Mouse (Mus musculus) lung, postnatal 0 days (tissue): ENCODE measurements around the gene Tmem95. TPM values are rescaled to one million over a fixed set of nuclear protein-coding genes. Genes with fewer than 3 reads are reported as not detected.

Source experiments
- ATAC-seq: fragments of 200-750 bp; cut with Nextera tagmentation; 2 replicates; pipeline ENCODE4 v1.8.0; 2017; ENCODE audit warnings: moderate library complexity
- DNase-seq: peaks from one replicate; pipeline ENCODE4 v3.0.0-alpha.2; 2016; ENCODE audit warnings: low spot score
- H3K27ac ChIP-seq: fragments of 300-500 bp; sonication (generic); 2 replicates; pipeline ENCODE4 v1.5.1; 2014; ENCODE audit warnings: antibody characterized with exemption, mild to moderate bottlenecking, low read length, mixed read lengths
- H3K27me3 ChIP-seq: fragments of 300-500 bp; sonication (generic); replicated peaks from 2 replicates; pipeline ENCODE4 v1.6.1; 2014; ENCODE audit warnings: low read length, mixed read lengths; ENCODE audit not compliant: insufficient read depth
- H3K36me3 ChIP-seq: fragments of 300-500 bp; sonication (generic); 2 replicates; pipeline ENCODE4 v1.6.1; 2014; ENCODE audit warnings: low read length, mixed read lengths; ENCODE audit not compliant: insufficient read depth
- H3K4me1 ChIP-seq: fragments of 300-500 bp; sonication (generic); 2 replicates; pipeline ENCODE4 v1.6.1; 2014; ENCODE audit warnings: antibody characterized with exemption, low read depth, low read length, mixed read lengths; ENCODE audit not compliant: insufficient read depth
- H3K4me2 ChIP-seq: fragments of 300-500 bp; sonication (generic); replicated peaks from 2 replicates; pipeline ENCODE4 v1.6.1; 2014; ENCODE audit warnings: low read depth, mild to moderate bottlenecking, low read length, moderate library complexity, mixed read lengths
- H3K4me3 ChIP-seq: fragments of 300-500 bp; sonication (generic); 2 replicates; pipeline ENCODE4 v1.5.1; 2014; ENCODE audit warnings: low read depth, low read length
- H3K9ac ChIP-seq: fragments of 300-500 bp; sonication (generic); replicated peaks from 2 replicates; pipeline ENCODE4 v1.6.1; 2014; ENCODE audit warnings: low read depth, mild to moderate bottlenecking
- H3K9me3 ChIP-seq: fragments of 300-500 bp; sonication (generic); 2 replicates; pipeline ENCODE4 v1.6.1; 2016; ENCODE audit warnings: low read length, mixed read lengths
- CTCF ChIP-seq: IDR thresholded peaks from 2 replicates; pipeline ENCODE4 v1.5.1; 2016; ENCODE audit warnings: antibody characterized with exemption, mild to moderate bottlenecking
- EP300 ChIP-seq: IDR thresholded peaks from 2 replicates; pipeline ENCODE4 v1.6.1; 2016; ENCODE audit warnings: antibody characterized with exemption, mild to moderate bottlenecking, control low read depth
- WGBS: fragments of 180-500 bp; shearing (Covaris S2); extraction: QIAGEN DNeasy Blood & Tissue Kit; methylation state at CpG from one replicate; pipeline ENCODE4 v1.1.7; 2014; 5-methylcytosine and 5-hydroxymethylcytosine counted together
- polyA plus RNA-seq: library from polyadenylated mRNA; unstranded; fragments of >200 nt; fragmentation: Nextera tagmentation; extraction: Ambion mirVana; gene quantifications from 2 replicates; pipeline ENCODE4 v1.2.1, GENCODE M21; 2015

The Tmem95 gene
- polyA plus RNA-seq, 1 experiment from 2014 or later, result not detected

DNA sequence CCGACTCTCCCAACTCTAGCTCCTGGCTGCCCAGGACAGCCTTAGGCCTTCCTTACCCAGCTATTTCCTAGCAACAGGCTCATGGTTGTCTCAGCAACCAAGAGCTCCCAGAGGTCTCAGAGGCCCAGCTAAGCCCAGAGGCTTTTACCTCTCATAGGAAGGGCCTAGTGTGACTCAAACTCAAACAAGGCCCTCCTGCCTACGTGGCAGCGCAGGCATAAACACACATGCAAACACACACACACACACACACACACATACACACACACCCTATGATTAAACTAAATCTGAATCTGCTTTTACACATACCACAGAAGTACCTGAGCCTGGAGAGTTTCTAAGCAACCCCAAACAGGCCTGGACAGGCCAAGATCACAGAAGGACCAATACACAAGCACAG, 581 bp upstream of the Tmem95 start:
- no peak overlapping the region for H3K27ac ChIP-seq
- H3K4me2 ChIP-seq, result no peak overlapping the region
- H3K4me3 ChIP-seq, result no peak overlapping the region
- H3K36me3 ChIP-seq, result no peaks in the 10 kb centered on the region
- H3K4me1 ChIP-seq, result peaks cover 13% of the 10 kb centered on the region
- TF ChIP-seq EP300 (no peak), CTCF (no peak)
- H3K9me3 ChIP-seq, result no peaks in the 10 kb centered on the region
- WGBS, result 81% methylated on average over 3 of the region's 3 CpGs
- DNase-seq (no peak), ATAC-seq (no peak)
- H3K27me3 ChIP-seq, result no peaks in the 10 kb centered on the region
- no peak overlapping the region for H3K9ac ChIP-seq

- ATAC-seq, result peak; percentile 31
- no peak for TF ChIP-seq EP300
- TF ChIP-seq CTCF, result peak; percentile 95
- no peaks in the 10 kb centered on the region for H3K36me3 ChIP-seq
- peak overlapping the region; percentile 33 for H3K27ac ChIP-seq
- H3K4me2 ChIP-seq, result peak overlapping the region; percentile 34
- H3K4me1 ChIP-seq, result peaks cover 13% of the 10 kb centered on the region
- no peak overlapping the region for H3K4me3 ChIP-seq
- no peaks in the 10 kb centered on the region for H3K9me3 ChIP-seq
- DNase-seq, result peak; percentile 95
- no peaks in the 10 kb centered on the region for H3K27me3 ChIP-seq
- H3K9ac ChIP-seq, result no peak overlapping the region
- 2% methylated on average over 12 of the region's 12 CpGs for WGBS
These were observed 951 bp downstream of the Tmem95 start for GRCm38 (mm10) chr11:69876867-69877266.

GRCm38 (mm10) chr11:69876186-69876585, 1.6 kb downstream of the Tmem95 start:
- no peak overlapping the region; the same call in 1 of the 2 replicates for H3K4me2 ChIP-seq
- no peaks in the 10 kb centered on the region for H3K27me3 ChIP-seq
- peak; percentile 43 for ATAC-seq
- DNase-seq, result peak; percentile 90
- no peak overlapping the region for H3K4me3 ChIP-seq
- H3K36me3 ChIP-seq, result no peaks in the 10 kb centered on the region
- H3K4me1 ChIP-seq, result peaks cover 13% of the 10 kb centered on the region
- no peak overlapping the region for H3K9ac ChIP-seq
- TF ChIP-seq EP300, result peak; percentile 58; the same call in 1 of the 2 replicates
- TF ChIP-seq CTCF, result peak; percentile 44
- 12% methylated on average over 7 of the region's 7 CpGs for WGBS
- H3K9me3 ChIP-seq, result no peaks in the 10 kb centered on the region
- H3K27ac ChIP-seq, result peak overlapping the region; percentile 33

- no peaks in the 10 kb centered on the region for H3K27me3 ChIP-seq
- H3K4me1 ChIP-seq, result peaks cover 7% of the 10 kb centered on the region; the same call in 1 of the 2 replicates
- TF ChIP-seq EP300, result no peak
- TF ChIP-seq CTCF, result no peak
- H3K9me3 ChIP-seq, result no peaks in the 10 kb centered on the region
- no peak overlapping the region for H3K9ac ChIP-seq
- H3K27ac ChIP-seq, result no peak overlapping the region
- H3K36me3 ChIP-seq, result no peaks in the 10 kb centered on the region
- H3K4me3 ChIP-seq, result no peak overlapping the region
- 82% methylated on average over 4 of the region's 4 CpGs for WGBS
- DNase-seq, result no peak
- no peak overlapping the region for H3K4me2 ChIP-seq
- no peak for ATAC-seq
These were observed 5.4 kb downstream of the Tmem95 start for GRCm38 (mm10) chr11:69872451-69872850.

DNA sequence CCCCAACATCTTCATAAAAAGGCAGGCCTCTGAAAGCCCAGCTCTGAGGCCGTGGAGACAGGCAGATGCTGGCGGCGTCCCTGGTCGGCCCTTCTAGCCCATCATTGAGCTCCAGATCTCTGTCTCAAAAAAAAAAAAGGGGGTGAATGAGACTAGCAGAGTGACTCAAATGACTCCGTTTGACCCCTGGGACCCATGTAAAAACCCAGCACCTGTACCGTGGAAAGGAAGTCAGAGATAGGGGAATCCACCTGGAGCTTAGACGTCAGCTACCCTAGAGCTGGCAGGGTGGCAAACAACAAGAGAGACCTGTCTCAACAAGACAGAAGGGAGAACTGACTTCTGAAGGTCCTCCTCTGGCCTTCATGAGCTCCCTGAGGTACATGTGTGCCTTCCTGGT, 6.0 kb downstream of the Tmem95 start:
- Histone ChIP-seq H3K27me3 (no peaks in the 10 kb centered on the region), H3K4me1 (peaks cover 7% of the 10 kb centered on the region; the same call in 1 of the 2 replicates), H3K9me3 (no peaks in the 10 kb centered on the region), H3K27ac (no peak overlapping the region), H3K36me3 (no peaks in the 10 kb centered on the region), H3K4me2 (no peak overlapping the region), H3K9ac (no peak overlapping the region), H3K4me3 (no peak overlapping the region)
- DNase-seq (no peak), ATAC-seq (no peak)
- TF ChIP-seq EP300, result no peak
- TF ChIP-seq CTCF, result no peak
- 86% methylated on average over 7 of the region's 7 CpGs for WGBS

DNA sequence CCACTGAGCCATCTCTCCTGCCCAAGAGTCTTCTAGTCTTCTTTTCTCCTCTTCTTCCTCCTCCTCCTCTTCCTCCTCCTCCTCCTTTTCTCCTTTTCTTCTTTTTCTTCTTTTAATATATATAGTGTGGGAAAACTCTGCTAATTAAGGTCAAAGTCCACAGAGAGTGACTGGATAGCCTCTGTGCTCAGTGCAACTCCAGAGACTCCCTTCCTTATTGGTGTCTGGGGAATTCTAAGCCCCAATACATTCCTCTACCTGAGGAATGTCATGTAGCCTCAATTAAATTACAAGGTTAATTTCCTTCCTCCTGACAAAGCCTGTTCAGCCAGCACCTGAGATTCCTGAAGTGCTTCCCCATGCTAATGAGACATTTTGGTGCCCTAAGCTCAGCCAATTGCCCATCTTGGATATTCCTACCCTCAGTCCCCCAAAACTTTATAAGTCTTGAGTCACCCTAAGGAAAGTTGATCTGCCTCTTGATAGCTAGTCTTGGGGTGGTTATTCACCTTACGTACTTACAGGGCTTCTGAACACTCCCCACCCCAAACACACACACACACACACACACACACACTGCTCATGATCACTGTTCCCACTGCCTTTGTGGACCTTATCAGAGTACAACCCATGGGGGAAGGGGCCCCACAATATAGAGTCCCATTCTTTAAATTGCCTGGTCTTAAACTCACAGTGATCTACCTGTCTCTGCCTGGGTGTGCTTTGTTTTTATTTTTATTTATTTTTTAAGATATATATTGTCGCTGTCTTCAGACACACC, 7.3 kb downstream of the Tmem95 start:
- WGBS, result 94% methylated on average over 2 of the region's 2 CpGs
- DNase-seq, result no peak
- Histone ChIP-seq H3K4me1 (peaks cover under 1% of the 10 kb centered on the region; the same call in 1 of the 2 replicates), H3K4me2 (no peak overlapping the region), H3K27me3 (no peaks in the 10 kb centered on the region), H3K9ac (no peak overlapping the region), H3K27ac (no peak overlapping the region), H3K36me3 (no peaks in the 10 kb centered on the region), H3K4me3 (no peak overlapping the region), H3K9me3 (no peaks in the 10 kb centered on the region)
- TF ChIP-seq CTCF, result no peak
- no peak for TF ChIP-seq EP300
- no peak for ATAC-seq
